Mouse (Mus musculus) midbrain, postnatal 0 days (tissue): ENCODE data around the gene Pdzd3. TPM values are rescaled to one million over a fixed set of nuclear protein-coding genes. Genes with fewer than 3 reads are reported as not detected.
"Not testable (repeated sequence)": the region's sequence is repeated elsewhere in the genome, so short reads cannot be mapped to it uniquely, and the experiment has no call there.

Experiments
- ATAC-seq: fragments of 200-750 bp; cut with Nextera tagmentation; 2 replicates; pipeline ENCODE4 v1.8.0; 2017; ENCODE audit warnings: moderate number of reproducible peaks, mild to moderate bottlenecking, moderate TSS enrichment, moderate library complexity; ENCODE audit not compliant: low FRiP score
- DNase-seq: peaks from one replicate; pipeline ENCODE4 v3.0.0-alpha.2; 2015; ENCODE audit warnings: low spot score
- H3K27ac ChIP-seq: fragments of 300-500 bp; sonication (generic); 2 replicates; pipeline ENCODE4 v1.5.1; 2014; ENCODE audit warnings: low read depth, mild to moderate bottlenecking, low read length, mixed read lengths
- H3K27me3 ChIP-seq: fragments of 300-500 bp; sonication (generic); 2 replicates; pipeline ENCODE4 v1.6.1; 2014; ENCODE audit warnings: low read length, control low read depth, mixed read lengths; ENCODE audit not compliant: insufficient read depth
- H3K36me3 ChIP-seq: fragments of 300-500 bp; sonication (generic); 2 replicates; pipeline ENCODE4 v1.6.1; 2014; ENCODE audit warnings: low read length, control low read depth, mixed read lengths; ENCODE audit not compliant: insufficient read depth
- H3K4me1 ChIP-seq: fragments of 300-500 bp; sonication (generic); 2 replicates; pipeline ENCODE4 v1.6.1; 2014; ENCODE audit warnings: mild to moderate bottlenecking, control low read depth, antibody characterized with exemption, low read length, mixed read lengths; ENCODE audit not compliant: insufficient read depth
- H3K4me2 ChIP-seq: fragments of 300-500 bp; sonication (generic); 2 replicates; pipeline ENCODE4 v1.6.1; 2014; ENCODE audit warnings: low read depth, mild to moderate bottlenecking, low read length, mixed read lengths; ENCODE audit not compliant: poor library complexity, severe bottlenecking
- H3K4me3 ChIP-seq: fragments of 300-500 bp; sonication (generic); 2 replicates; pipeline ENCODE4 v1.5.1; 2014; ENCODE audit warnings: low read depth, mild to moderate bottlenecking, low read length, moderate library complexity
- H3K9ac ChIP-seq: fragments of 300-500 bp; sonication (generic); replicated peaks from 2 replicates; pipeline ENCODE4 v1.6.1; 2014; ENCODE audit warnings: mild to moderate bottlenecking, low read length, moderate library complexity, mixed read lengths; ENCODE audit not compliant: poor library complexity, severe bottlenecking
- H3K9me3 ChIP-seq: fragments of 300-500 bp; sonication (generic); 2 replicates; pipeline ENCODE4 v1.6.1; 2016; ENCODE audit warnings: low read length, control low read depth
- CTCF ChIP-seq: IDR thresholded peaks from 2 replicates; pipeline ENCODE4 v1.5.1; 2016; ENCODE audit warnings: antibody characterized with exemption, mild to moderate bottlenecking
- WGBS: fragments of 180-500 bp; shearing (Covaris S2); extraction: QIAGEN DNeasy Blood & Tissue Kit; methylation state at CpG from one replicate; pipeline ENCODE4 v1.1.7; 2014; 5-methylcytosine and 5-hydroxymethylcytosine counted together
- polyA plus RNA-seq: library from polyadenylated mRNA; unstranded; fragments of >200 nt; fragmentation: Nextera tagmentation; extraction: Ambion mirVana; gene quantifications from 2 replicates; pipeline ENCODE4 v1.2.1, GENCODE M21; 2015
- total RNA-seq: library from RNA; depleted of rRNA; stranded (reverse); fragments of >200 nt; gene quantifications from 2 replicates; pipeline ENCODE4 v1.2.3, GENCODE M21; 2014; rRNA removed

Gene Pdzd3
- 0.27 TPM in 1 of 2 replicates, not detected in the other for total RNA-seq
- polyA plus RNA-seq = 0.58 and 0.63 TPM in 2 replicates

DNA sequence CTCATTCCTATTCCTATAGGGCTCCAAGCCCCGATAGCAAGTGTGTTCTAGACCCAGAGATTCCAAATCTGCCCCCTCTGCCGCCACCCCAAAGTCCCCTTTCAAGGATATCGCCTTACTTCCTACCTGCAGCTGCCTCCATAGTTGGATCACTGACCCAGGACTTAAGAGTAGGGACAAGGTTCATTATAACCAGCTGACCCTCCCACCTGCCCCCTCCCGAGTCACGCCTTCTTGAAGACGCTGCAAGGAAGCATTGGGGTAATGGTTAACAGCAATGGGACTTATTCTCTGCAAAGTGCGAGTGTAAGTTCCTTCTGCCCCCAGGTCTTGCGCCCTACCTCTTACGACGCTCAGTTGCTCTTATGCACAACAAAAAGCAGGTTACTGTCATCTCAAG is at the start of gene Pdzd3:
Gene Pdzd3 (minus strand): TSS at position 158 of the 400 bp plus-strand sequence.
- H3K4me2 ChIP-seq = no peak within 1 kb of the TSS
- H3K27ac ChIP-seq = no peak within 1 kb of the TSS
- H3K4me3 ChIP-seq = no peak within 1 kb of the TSS
- TF ChIP-seq CTCF = no peak
- 91% methylated on average over 10 of the region's 10 CpGs for WGBS
- H3K36me3 ChIP-seq = no peaks in the 10 kb centered on the region
- H3K27me3 ChIP-seq = no peaks in the 10 kb centered on the region
- no peak within 1 kb of the TSS for H3K9ac ChIP-seq
- H3K9me3 ChIP-seq = no peaks in the 10 kb centered on the region
- ATAC-seq (no peak), DNase-seq (no peak)
- peaks cover 33% of the 10 kb centered on the region for H3K4me1 ChIP-seq

DNA sequence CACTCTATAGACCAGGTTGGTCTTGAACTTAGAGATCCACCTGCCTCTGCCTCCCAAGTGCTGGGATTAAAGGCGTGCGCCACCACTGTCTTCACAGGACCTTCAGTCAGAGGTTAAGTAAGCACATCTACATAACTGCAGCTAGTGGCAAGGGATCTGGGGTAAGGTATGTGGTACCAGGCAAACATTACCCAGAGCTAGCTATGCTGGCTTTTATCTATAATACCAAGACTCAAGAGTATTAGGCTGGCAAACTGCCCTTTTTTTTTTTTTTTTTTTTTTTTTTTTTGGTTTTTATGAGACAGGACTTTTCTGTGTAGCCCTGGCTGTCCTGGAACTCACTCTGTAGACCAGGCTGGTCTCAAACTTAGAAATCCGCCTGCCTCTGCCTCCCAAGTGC is 48.7 kb upstream of the Pdzd3 start:
- H3K36me3 ChIP-seq = peaks cover 60% of the 10 kb centered on the region
- not testable (repeated sequence) for H3K9me3 ChIP-seq, H3K4me3 ChIP-seq, H3K9ac ChIP-seq, H3K27ac ChIP-seq, ATAC-seq, DNase-seq, H3K4me2 ChIP-seq, H3K4me1 ChIP-seq, H3K27me3 ChIP-seq
- 95% methylated on average over 3 of the region's 3 CpGs for WGBS

DNA sequence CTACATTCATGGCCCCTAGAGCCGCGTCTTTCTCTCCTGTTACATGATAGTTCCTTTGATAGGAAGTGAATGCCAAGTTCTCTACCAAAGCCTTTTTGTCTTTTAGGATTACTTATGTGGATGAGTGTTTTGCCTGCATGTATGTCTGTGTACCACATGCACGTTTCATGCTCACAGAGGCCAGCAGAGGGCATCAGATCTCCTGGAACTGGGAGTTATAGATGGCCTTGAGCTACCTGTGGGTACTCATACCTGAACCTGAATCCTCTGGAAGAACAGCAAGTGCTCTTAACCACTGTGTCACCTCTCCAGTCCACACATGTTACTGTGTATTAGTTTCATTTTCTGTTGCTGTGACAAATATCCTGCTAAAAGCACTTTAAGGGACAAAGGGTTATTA is 41.2 kb upstream of the Pdzd3 start:
- peaks cover 5% of the 10 kb centered on the region; the same call in 1 of the 2 replicates for H3K4me1 ChIP-seq
- H3K27ac ChIP-seq = no peak overlapping the region
- H3K9ac ChIP-seq = no peak overlapping the region
- no peak overlapping the region for H3K4me2 ChIP-seq
- ATAC-seq = no peak
- peaks cover 34% of the 10 kb centered on the region for H3K36me3 ChIP-seq
- DNase-seq = peak; percentile 69
- H3K4me3 ChIP-seq = no peak overlapping the region
- no peaks in the 10 kb centered on the region for H3K27me3 ChIP-seq
- no peaks in the 10 kb centered on the region for H3K9me3 ChIP-seq
- 72% methylated on average over 3 of the region's 3 CpGs for WGBS
- peak; percentile 76 for TF ChIP-seq CTCF

- Histone ChIP-seq H3K4me1 (peaks cover 8% of the 10 kb centered on the region; the same call in 1 of the 2 replicates), H3K4me2 (peak overlapping the region; percentile 94), H3K9ac (peak overlapping the region; percentile 87), H3K9me3 (no peaks in the 10 kb centered on the region), H3K36me3 (peaks cover 9% of the 10 kb centered on the region; the same call in 1 of the 2 replicates), H3K27ac (peak overlapping the region; percentile 82; the same call in 1 of the 2 replicates), H3K27me3 (no peaks in the 10 kb centered on the region), H3K4me3 (peak overlapping the region; percentile 90)
- DNase-seq (peak; percentile 20), ATAC-seq (no peak)
- no peak for TF ChIP-seq CTCF
- 8% methylated on average over 11 of the region's 11 CpGs for WGBS
Observed at GRCm38 (mm10) chr9:44288959-44289291, 37.7 kb upstream of the Pdzd3 start.

DNA sequence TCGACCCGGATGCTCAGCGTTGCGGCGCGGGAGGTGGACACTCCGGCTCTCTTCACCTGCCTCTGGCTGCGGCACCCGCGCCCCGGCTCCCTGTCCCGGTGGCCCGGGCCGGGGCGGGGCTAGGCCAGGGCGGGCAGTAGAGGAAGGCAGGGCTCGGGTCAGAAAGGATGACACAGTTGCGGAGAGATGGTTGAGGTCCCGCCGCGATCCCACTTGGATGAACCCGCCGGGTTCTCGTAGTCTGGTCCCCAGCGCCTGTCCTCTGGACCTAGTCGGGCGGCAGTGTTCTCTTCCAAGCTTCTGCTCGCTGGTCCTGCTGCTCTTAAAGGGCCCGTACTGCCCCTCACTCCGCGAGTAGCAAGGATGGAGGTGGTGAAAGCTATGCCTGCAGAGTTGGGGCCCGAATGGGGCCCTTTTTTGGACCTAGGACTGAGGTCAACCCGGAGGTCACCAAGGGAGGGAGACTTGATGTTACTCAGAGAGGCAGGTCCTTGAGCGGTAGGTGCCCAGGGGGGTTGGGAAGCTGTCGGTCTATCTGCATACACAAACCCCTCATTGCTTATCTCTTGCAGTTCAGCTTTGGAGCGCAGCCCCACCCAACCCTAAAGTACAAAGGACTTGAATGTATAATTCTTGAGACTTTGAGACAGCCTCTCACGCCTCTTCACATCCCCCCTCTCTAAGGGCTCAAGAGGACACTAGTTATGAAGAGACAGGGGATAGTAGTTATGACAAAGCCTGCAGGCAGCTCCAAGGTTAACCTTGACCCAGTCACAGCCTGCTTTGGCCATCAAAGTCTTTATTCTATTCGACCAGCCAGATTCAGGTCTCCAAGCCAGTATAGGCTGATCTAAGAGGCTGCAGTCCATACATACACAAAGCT is 37.0 kb upstream of the Pdzd3 start, which contains the start of gene Abcg4:
Gene Abcg4 (minus strand): TSS at position 540 of the 883 bp plus-strand sequence.
- peaks cover 8% of the 10 kb centered on the region; the same call in 1 of the 2 replicates for H3K4me1 ChIP-seq
- H3K36me3 ChIP-seq = peaks cover 9% of the 10 kb centered on the region; the same call in 1 of the 2 replicates
- peak within 1 kb of the TSS; percentile 87 for H3K9ac ChIP-seq
- DNase-seq (peak; percentile 65), ATAC-seq (peak; percentile 73)
- TF ChIP-seq CTCF = no peak
- peak within 1 kb of the TSS; percentile 94 for H3K4me2 ChIP-seq
- H3K9me3 ChIP-seq = no peaks in the 10 kb centered on the region
- H3K4me3 ChIP-seq = peak within 1 kb of the TSS; percentile 90
- H3K27ac ChIP-seq = peak within 1 kb of the TSS; percentile 82
- WGBS = under 1% methylated on average over 38 of the region's 38 CpGs
- no peaks in the 10 kb centered on the region for H3K27me3 ChIP-seq
